Mouse (Mus musculus) embryonic facial prominence, embryonic 10.5 days (tissue): Measurements from ENCODE around the gene Dlg5. TPM values are rescaled to one million over a fixed set of nuclear protein-coding genes. Genes with fewer than 3 reads are reported as not detected.
A peak's percentile ranks its signal among the peaks of the same experiment; 100 is the strongest.

Source experiments
- DNase-seq: peaks from one replicate; pipeline ENCODE4 v3.0.0-alpha.2; 2017; ENCODE audit warnings: low spot score
- H3K27ac ChIP-seq: fragments of 300-500 bp; sonication (generic); replicated peaks from 2 replicates; pipeline ENCODE4 v1.5.1; 2016; ENCODE audit warnings: mild to moderate bottlenecking
- H3K27me3 ChIP-seq: fragments of 300-500 bp; sonication (generic); replicated peaks from 2 replicates; pipeline ENCODE4 v1.6.1; 2016; ENCODE audit warnings: low read depth, mild to moderate bottlenecking; ENCODE audit not compliant: poor library complexity, severe bottlenecking
- H3K36me3 ChIP-seq: fragments of 300-500 bp; sonication (generic); replicated peaks from 2 replicates; pipeline ENCODE4 v1.6.1; 2016; ENCODE audit warnings: mild to moderate bottlenecking, moderate library complexity
- H3K4me1 ChIP-seq: fragments of 300-500 bp; sonication (generic); 2 replicates; pipeline ENCODE4 v1.6.1; 2016
- H3K4me3 ChIP-seq: fragments of 300-500 bp; sonication (generic); 2 replicates; pipeline ENCODE4 v1.5.1; 2016; ENCODE audit warnings: mild to moderate bottlenecking, moderate library complexity
- H3K9me3 ChIP-seq: fragments of 300-500 bp; sonication (generic); 2 replicates; pipeline ENCODE4 v1.6.1; 2016; ENCODE audit warnings: mild to moderate bottlenecking
- WGBS: fragments of 180-500 bp; shearing (Covaris S2); methylation state at CpG from one replicate; pipeline ENCODE4 v1.1.7; 2016; 5-methylcytosine and 5-hydroxymethylcytosine counted together
- polyA plus RNA-seq: library from polyadenylated mRNA; unstranded; fragments of >200 nt; fragmentation: Nextera tagmentation; extraction: Ambion mirVana; gene quantifications from 2 replicates; pipeline ENCODE4 v1.2.1, GENCODE M21; 2016

The Dlg5 gene
- polyA plus RNA-seq, 1 experiment from 2014 or later: 23.5 TPM

- Histone ChIP-seq H3K27ac (no peak overlapping the region), H3K4me3 (no peak overlapping the region), H3K27me3 (no peaks in the 10 kb centered on the region), H3K4me1 (0 out of 2 replicates have a peak, but pooled peaks cover 4% of the 10 kb centered on the region), H3K9me3 (no peaks in the 10 kb centered on the region), H3K36me3 (peaks cover 100% of the 10 kb centered on the region)
- no peak for DNase-seq
- WGBS: 60% methylated on average over 6 of the region's 6 CpGs
Measured at GRCm38 (mm10) chr14:24173326-24173725, 72.4 kb downstream of the Dlg5 start.

- no peak overlapping the region for H3K27ac ChIP-seq
- WGBS: 83% methylated on average over 13 of the region's 13 CpGs
- DNase-seq: no peak
- H3K4me3 ChIP-seq: no peak overlapping the region
- H3K36me3 ChIP-seq: peaks cover 100% of the 10 kb centered on the region
- H3K27me3 ChIP-seq: no peaks in the 10 kb centered on the region
- H3K9me3 ChIP-seq: no peaks in the 10 kb centered on the region
- no peaks in the 10 kb centered on the region for H3K4me1 ChIP-seq
Measured at GRCm38 (mm10) chr14:24171639-24172311, 73.9 kb downstream of the Dlg5 start.

- peaks cover 98% of the 10 kb centered on the region for H3K36me3 ChIP-seq
- no peaks in the 10 kb centered on the region for H3K4me1 ChIP-seq
- no peaks in the 10 kb centered on the region for H3K9me3 ChIP-seq
- H3K27ac ChIP-seq: no peak overlapping the region
- H3K27me3 ChIP-seq: no peaks in the 10 kb centered on the region
- WGBS: 97% methylated on average over 8 of the region's 8 CpGs
- no peak for DNase-seq
- H3K4me3 ChIP-seq: no peak overlapping the region
Measured at GRCm38 (mm10) chr14:24166046-24166445, 79.7 kb downstream of the Dlg5 start.

- H3K36me3 ChIP-seq: peaks cover 98% of the 10 kb centered on the region
- no peaks in the 10 kb centered on the region for H3K9me3 ChIP-seq
- no peak for DNase-seq
- WGBS: 93% methylated on average over 8 of the region's 8 CpGs
- no peak overlapping the region for H3K27ac ChIP-seq
- H3K4me3 ChIP-seq: no peak overlapping the region
- H3K4me1 ChIP-seq: no peaks in the 10 kb centered on the region
- no peaks in the 10 kb centered on the region for H3K27me3 ChIP-seq
Measured at GRCm38 (mm10) chr14:24164721-24165367, 80.9 kb downstream of the Dlg5 start.

- H3K27me3 ChIP-seq: no peaks in the 10 kb centered on the region
- 92% methylated on average over 10 of the region's 10 CpGs for WGBS
- peaks cover 98% of the 10 kb centered on the region for H3K36me3 ChIP-seq
- DNase-seq: no peak
- no peaks in the 10 kb centered on the region for H3K4me1 ChIP-seq
- no peak overlapping the region for H3K4me3 ChIP-seq
- no peaks in the 10 kb centered on the region for H3K9me3 ChIP-seq
- no peak overlapping the region for H3K27ac ChIP-seq
Measured at GRCm38 (mm10) chr14:24162856-24163255, 82.9 kb downstream of the Dlg5 start.

GRCm38 (mm10) chr14:24148892-24149291 is 96.8 kb downstream of the Dlg5 start:
- Histone ChIP-seq H3K27me3 (no peaks in the 10 kb centered on the region), H3K9me3 (no peaks in the 10 kb centered on the region), H3K36me3 (peaks cover 100% of the 10 kb centered on the region), H3K27ac (no peak overlapping the region), H3K4me1 (peaks cover 13% of the 10 kb centered on the region), H3K4me3 (no peak overlapping the region)
- DNase-seq: no peak
- WGBS: 69% methylated on average over 2 of the region's 2 CpGs

GRCm38 (mm10) chr14:24144821-24145220 is 100.9 kb downstream of the Dlg5 start:
- Histone ChIP-seq H3K4me3 (no peak overlapping the region), H3K27me3 (no peaks in the 10 kb centered on the region), H3K9me3 (no peaks in the 10 kb centered on the region), H3K27ac (no peak overlapping the region; the same call in 1 of the 2 replicates), H3K36me3 (peaks cover 100% of the 10 kb centered on the region), H3K4me1 (peaks cover 24% of the 10 kb centered on the region)
- WGBS: 78% methylated on average over 3 of the region's 3 CpGs
- no peak for DNase-seq

GRCm38 (mm10) chr14:24144421-24144820 is 101.3 kb downstream of the Dlg5 start:
- 44% methylated on average over 8 of the region's 8 CpGs for WGBS
- Histone ChIP-seq H3K27ac (peak overlapping the region; percentile 30; the same call in 1 of the 2 replicates), H3K4me1 (peaks cover 24% of the 10 kb centered on the region), H3K36me3 (peaks cover 100% of the 10 kb centered on the region), H3K9me3 (no peaks in the 10 kb centered on the region), H3K27me3 (no peaks in the 10 kb centered on the region), H3K4me3 (no peak overlapping the region)
- DNase-seq: peak; percentile 43

GRCm38 (mm10) chr14:24142926-24143430 is 102.7 kb downstream of the Dlg5 start:
- Histone ChIP-seq H3K27ac (0 out of 2 replicates have a peak overlapping the region, but pooled peaks have one; percentile 8), H3K27me3 (no peaks in the 10 kb centered on the region), H3K4me3 (no peak overlapping the region), H3K36me3 (peaks cover 100% of the 10 kb centered on the region), H3K9me3 (no peaks in the 10 kb centered on the region), H3K4me1 (peaks cover 24% of the 10 kb centered on the region)
- WGBS: 73% methylated on average over 3 of the region's 3 CpGs
- no peak for DNase-seq

- Histone ChIP-seq H3K36me3 (peaks cover 100% of the 10 kb centered on the region), H3K27ac (no peak overlapping the region), H3K4me1 (peaks cover 24% of the 10 kb centered on the region), H3K4me3 (no peak overlapping the region), H3K27me3 (no peaks in the 10 kb centered on the region), H3K9me3 (no peaks in the 10 kb centered on the region)
- DNase-seq: no peak
- 88% methylated on average over 3 of the region's 3 CpGs for WGBS
Measured at GRCm38 (mm10) chr14:24141727-24142126, 104.0 kb downstream of the Dlg5 start.

- no peak overlapping the region for H3K4me3 ChIP-seq
- peaks cover 24% of the 10 kb centered on the region for H3K4me1 ChIP-seq
- peaks cover 100% of the 10 kb centered on the region for H3K36me3 ChIP-seq
- H3K9me3 ChIP-seq: no peaks in the 10 kb centered on the region
- 87% methylated on average over 8 of the region's 8 CpGs for WGBS
- no peak overlapping the region for H3K27ac ChIP-seq
- DNase-seq: no peak
- no peaks in the 10 kb centered on the region for H3K27me3 ChIP-seq
Measured at GRCm38 (mm10) chr14:24140297-24140812, 105.4 kb downstream of the Dlg5 start.

- H3K4me3 ChIP-seq: no peak overlapping the region
- H3K4me1 ChIP-seq: no peaks in the 10 kb centered on the region
- no peak overlapping the region for H3K27ac ChIP-seq
- H3K27me3 ChIP-seq: no peaks in the 10 kb centered on the region
- H3K9me3 ChIP-seq: no peaks in the 10 kb centered on the region
- DNase-seq: no peak
- H3K36me3 ChIP-seq: peaks cover 96% of the 10 kb centered on the region
- WGBS: 92% methylated on average over 11 of the region's 11 CpGs
Measured at GRCm38 (mm10) chr14:24136908-24137307, 108.8 kb downstream of the Dlg5 start.
